Mouse (Mus musculus): ENCODE measurements around the gene Farp1. TPM values are rescaled to one million over a fixed set of nuclear protein-coding genes. Genes with fewer than 3 reads are reported as not detected.

The Farp1 gene
- polyA plus RNA-seq, 1 experiment from 2014 or later, result 24.8 TPM

DNA sequence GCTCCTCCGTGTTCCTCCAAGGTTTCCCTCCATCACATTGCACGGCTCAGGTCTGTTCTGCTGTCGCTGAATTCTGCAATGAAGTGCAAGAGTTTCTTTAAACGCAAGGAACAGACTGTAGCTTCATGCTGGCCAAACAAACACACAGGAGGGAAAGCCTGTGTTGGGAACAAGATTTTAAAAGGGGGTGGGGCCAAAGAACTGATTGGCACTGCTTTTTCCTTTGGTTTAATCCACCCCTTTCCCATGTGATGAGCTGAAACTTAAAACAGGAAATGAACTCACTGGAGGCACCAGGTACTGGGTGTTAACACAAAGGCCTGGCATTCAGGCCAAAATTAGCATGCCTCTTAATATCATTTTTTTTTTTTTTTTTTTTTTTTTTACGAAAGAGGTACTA is 213.3 kb downstream of the Farp1 start:
- Histone ChIP-seq H3K4me1 (replicated peaks) (peaks cover 20% of the 10 kb centered on the region), H3K9ac (no peak overlapping the region), H3K9me3 (no peaks in the 10 kb centered on the region), H3K27me3 (no peaks in the 10 kb centered on the region), H3K27ac (no peak overlapping the region), H3K4me2 (no peak overlapping the region), H3K4me3 (no peak overlapping the region), H3K36me3 (peaks cover 21% of the 10 kb centered on the region)
- no peak for ATAC-seq (ENCODE audit: low FRiP score)
- WGBS, result 88% methylated on average over 5 of the region's 5 CpGs

DNA sequence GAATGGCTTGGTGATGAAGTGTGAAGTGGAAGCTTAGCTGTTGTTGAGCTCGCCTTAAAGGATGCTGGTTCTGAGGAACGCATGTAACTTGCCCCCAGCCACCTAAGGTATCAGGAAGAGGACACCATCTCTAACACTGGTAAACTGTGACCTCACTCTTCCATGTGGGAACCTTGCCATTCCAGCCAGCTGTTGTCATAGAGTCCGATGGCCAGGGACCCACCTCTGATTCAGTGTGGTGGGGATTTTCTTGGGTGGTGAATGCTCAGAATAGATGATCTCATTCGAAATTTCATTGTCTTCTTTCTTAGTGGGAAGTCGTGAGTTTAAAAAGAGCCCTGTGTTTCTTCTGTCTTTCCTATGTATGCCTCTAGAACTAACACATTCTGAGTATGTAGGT is 216.1 kb downstream of the Farp1 start:
- no peak overlapping the region for H3K4me3 ChIP-seq
- H3K9ac ChIP-seq, result no peak overlapping the region
- H3K4me2 ChIP-seq, result no peak overlapping the region
- ATAC-seq (ENCODE audit: low FRiP score), result no peak
- no peaks in the 10 kb centered on the region for H3K27me3 ChIP-seq
- no peaks in the 10 kb centered on the region for H3K9me3 ChIP-seq
- H3K4me1 ChIP-seq (replicated peaks), result peaks cover 19% of the 10 kb centered on the region
- WGBS, result 83% methylated on average over 5 of the region's 5 CpGs
- H3K27ac ChIP-seq, result no peak overlapping the region
- H3K36me3 ChIP-seq, result peaks cover 12% of the 10 kb centered on the region

DNA sequence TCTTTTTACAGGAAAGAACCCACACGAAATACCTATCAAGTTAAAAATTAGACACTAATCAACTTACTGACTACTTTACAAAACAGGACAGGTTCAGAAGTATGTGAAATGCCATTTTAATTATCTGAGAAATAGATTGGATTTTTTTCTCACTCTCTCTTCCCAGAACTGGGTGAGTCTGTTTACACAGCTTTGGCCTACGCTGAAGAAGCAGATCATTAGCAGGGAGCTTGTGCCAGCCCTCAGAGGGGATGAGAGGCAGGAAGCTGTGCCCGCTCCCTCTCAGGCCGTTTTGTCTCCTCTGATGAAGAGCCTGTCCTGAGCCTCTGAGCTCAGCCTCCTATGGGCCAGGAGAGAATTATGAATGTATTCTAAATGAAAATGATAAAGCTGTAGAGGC is 216.7 kb downstream of the Farp1 start:
- WGBS, result 66% methylated on average over 4 of the region's 4 CpGs

DNA sequence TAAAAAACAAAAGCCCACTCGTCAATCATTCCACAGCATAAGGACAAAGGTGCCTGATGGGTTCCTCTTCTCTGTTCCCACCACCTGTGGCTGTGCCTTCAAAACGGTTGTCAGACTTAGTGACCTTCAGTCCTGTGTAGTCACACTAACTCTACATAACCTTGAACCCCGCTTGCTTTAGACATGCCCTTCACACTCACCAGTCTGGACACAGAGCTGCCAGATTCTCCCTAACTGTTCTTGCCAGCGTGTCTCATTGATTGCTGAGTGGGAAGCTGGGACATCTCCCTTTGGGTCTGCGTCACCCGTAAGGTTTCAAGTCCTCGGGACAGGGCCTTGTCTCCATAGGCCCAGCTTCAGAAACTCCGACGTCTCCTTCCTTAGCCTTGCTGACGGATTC is 217.5 kb downstream of the Farp1 start:
- no peaks in the 10 kb centered on the region for H3K27me3 ChIP-seq
- no peak overlapping the region for H3K4me3 ChIP-seq
- H3K36me3 ChIP-seq, result peaks cover 23% of the 10 kb centered on the region
- H3K4me2 ChIP-seq, result no peak overlapping the region
- no peak overlapping the region for H3K9ac ChIP-seq
- WGBS, result 91% methylated on average over 10 of the region's 10 CpGs
- no peak overlapping the region for H3K27ac ChIP-seq
- ATAC-seq (ENCODE audit: low FRiP score), result no peak
- H3K9me3 ChIP-seq, result no peaks in the 10 kb centered on the region
- H3K4me1 ChIP-seq (replicated peaks), result 0 out of 2 replicates have a peak, but pooled peaks cover 8% of the 10 kb centered on the region

More for the DNA sequence above, 216.7 kb downstream of the Farp1 start:
- Histone ChIP-seq H3K4me1 (replicated peaks) (peaks cover 14% of the 10 kb centered on the region), H3K9ac (no peak overlapping the region), H3K36me3 (peaks cover 15% of the 10 kb centered on the region), H3K27ac (no peak overlapping the region), H3K4me3 (no peak overlapping the region), H3K9me3 (no peaks in the 10 kb centered on the region), H3K4me2 (no peak overlapping the region), H3K27me3 (no peaks in the 10 kb centered on the region)
- ATAC-seq (ENCODE audit: low FRiP score), result no peak

- no peak for ATAC-seq (ENCODE audit: low FRiP score)
- Histone ChIP-seq H3K4me1 (replicated peaks) (0 out of 2 replicates have a peak, but pooled peaks cover 6% of the 10 kb centered on the region), H3K4me2 (no peak overlapping the region), H3K36me3 (peaks cover 35% of the 10 kb centered on the region), H3K4me3 (no peak overlapping the region), H3K27ac (no peak overlapping the region), H3K9me3 (no peaks in the 10 kb centered on the region), H3K9ac (no peak overlapping the region), H3K27me3 (no peaks in the 10 kb centered on the region)
- 92% methylated on average over 10 of the region's 10 CpGs for WGBS
These were observed 219.9 kb downstream of the Farp1 start for GRCm38 (mm10) chr14:121254869-121255268.

DNA sequence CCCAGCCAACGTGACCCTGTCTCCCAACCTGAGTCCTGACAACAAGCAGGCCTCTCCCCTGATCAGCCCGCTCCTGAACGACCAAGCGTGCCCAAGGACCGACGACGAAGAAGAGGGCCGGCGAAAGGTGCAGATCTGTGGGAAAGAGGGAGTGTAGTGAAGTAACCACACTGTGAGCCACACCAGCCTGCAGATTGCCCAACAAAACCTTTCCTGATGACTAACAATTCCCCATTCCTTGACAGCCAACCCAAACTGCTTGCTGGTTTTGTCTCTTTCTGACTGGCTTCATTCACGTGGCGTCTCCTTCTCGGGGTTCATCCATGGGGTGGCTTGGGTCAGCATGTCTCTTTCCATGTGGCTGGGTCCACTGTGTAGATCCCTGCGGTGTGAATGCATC is 220.5 kb downstream of the Farp1 start:
- H3K4me2 ChIP-seq, result no peak overlapping the region
- H3K4me1 ChIP-seq (replicated peaks), result 0 out of 2 replicates have a peak, but pooled peaks cover 6% of the 10 kb centered on the region
- H3K4me3 ChIP-seq, result no peak overlapping the region
- WGBS, result 93% methylated on average over 13 of the region's 13 CpGs
- no peak overlapping the region for H3K9ac ChIP-seq
- H3K27me3 ChIP-seq, result no peaks in the 10 kb centered on the region
- no peak for ATAC-seq (ENCODE audit: low FRiP score)
- H3K27ac ChIP-seq, result no peak overlapping the region
- peaks cover 35% of the 10 kb centered on the region for H3K36me3 ChIP-seq
- H3K9me3 ChIP-seq, result no peaks in the 10 kb centered on the region

DNA sequence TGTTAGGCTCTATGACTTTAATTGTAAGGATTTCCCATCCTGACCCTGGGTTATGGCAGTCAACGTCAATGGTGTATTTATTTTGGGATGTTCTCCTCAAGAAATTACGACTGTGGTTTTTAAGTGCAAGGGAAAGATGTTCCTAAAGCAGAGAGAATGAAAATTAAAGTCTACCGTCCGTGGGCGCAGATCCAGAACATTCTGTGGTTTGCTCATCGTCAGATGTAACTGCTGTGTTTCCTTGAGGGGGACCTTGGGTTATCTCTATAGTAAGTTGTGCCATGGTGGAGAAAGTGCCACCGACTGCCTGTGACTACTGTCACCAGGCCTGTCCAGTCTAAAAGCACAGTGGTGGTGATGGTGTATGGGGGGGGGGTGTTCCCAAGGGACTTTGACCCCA is 221.9 kb downstream of the Farp1 start:
- 94% methylated on average over 7 of the region's 7 CpGs for WGBS
- Histone ChIP-seq H3K9ac (no peak overlapping the region), H3K27me3 (no peaks in the 10 kb centered on the region), H3K4me1 (replicated peaks) (0 out of 2 replicates have a peak, but pooled peaks cover 4% of the 10 kb centered on the region), H3K4me2 (no peak overlapping the region), H3K27ac (no peak overlapping the region), H3K9me3 (no peaks in the 10 kb centered on the region), H3K4me3 (no peak overlapping the region), H3K36me3 (peaks cover 35% of the 10 kb centered on the region)
- no peak for ATAC-seq (ENCODE audit: low FRiP score)

DNA sequence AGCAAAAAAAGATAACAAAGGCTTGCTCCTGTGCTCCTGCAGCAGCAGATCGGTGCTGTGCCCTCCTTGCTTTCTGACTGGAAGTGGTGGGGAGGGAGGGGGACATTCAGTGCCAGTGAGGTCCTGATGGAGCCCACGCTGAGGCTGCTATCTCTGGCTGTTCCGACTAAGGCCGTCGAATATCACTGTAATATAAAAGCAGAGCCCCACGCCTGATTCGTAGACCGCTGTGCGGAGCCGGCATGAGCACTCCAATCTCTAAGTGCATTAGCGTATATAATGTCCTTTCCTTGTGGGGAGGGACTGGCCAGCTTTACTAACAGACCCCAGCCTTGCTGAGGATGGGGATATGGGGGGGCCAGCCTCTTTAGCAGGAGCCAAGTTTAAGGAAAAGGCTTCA is 224.3 kb downstream of the Farp1 start:
- no peak overlapping the region for H3K4me3 ChIP-seq
- H3K36me3 ChIP-seq, result peaks cover 31% of the 10 kb centered on the region
- H3K27ac ChIP-seq, result peak overlapping the region; percentile 69
- 53% methylated on average over 11 of the region's 11 CpGs for WGBS
- ATAC-seq (ENCODE audit: low FRiP score), result peak; percentile 4; the same call in 1 of the 2 replicates
- H3K27me3 ChIP-seq, result no peaks in the 10 kb centered on the region
- H3K9me3 ChIP-seq, result no peaks in the 10 kb centered on the region
- H3K4me2 ChIP-seq, result no peak overlapping the region
- H3K9ac ChIP-seq, result no peak overlapping the region; the same call in 1 of the 2 replicates
- 0 out of 2 replicates have a peak, but pooled peaks cover 3% of the 10 kb centered on the region for H3K4me1 ChIP-seq (replicated peaks)

DNA sequence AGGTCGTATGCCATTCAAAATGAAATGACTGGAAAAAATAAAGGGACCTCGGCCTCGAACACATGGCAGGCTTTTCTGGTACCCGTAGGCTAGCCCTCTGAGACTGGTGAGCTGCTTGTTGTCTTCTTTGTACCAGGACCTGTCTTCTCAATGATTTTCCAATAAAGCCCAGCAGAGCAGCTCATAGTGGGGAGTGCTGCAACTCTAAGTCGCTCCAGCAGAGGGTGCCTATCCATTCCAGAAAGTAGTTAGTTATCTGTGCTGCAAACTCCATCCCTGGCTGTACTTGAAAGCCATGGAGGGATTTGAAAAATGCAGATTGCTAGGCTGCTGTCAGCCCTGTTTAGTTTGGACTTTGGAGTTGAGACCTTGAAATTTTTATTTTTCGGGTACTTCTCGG is 224.8 kb downstream of the Farp1 start:
- Histone ChIP-seq H3K27ac (peak overlapping the region; percentile 69; the same call in 1 of the 2 replicates), H3K4me3 (no peak overlapping the region), H3K4me1 (replicated peaks) (0 out of 2 replicates have a peak, but pooled peaks cover 3% of the 10 kb centered on the region), H3K27me3 (no peaks in the 10 kb centered on the region), H3K9ac (no peak overlapping the region), H3K9me3 (no peaks in the 10 kb centered on the region), H3K36me3 (peaks cover 35% of the 10 kb centered on the region), H3K4me2 (no peak overlapping the region)
- peak; percentile 69 for ATAC-seq (ENCODE audit: low FRiP score)
- WGBS, result 51% methylated on average over 7 of the region's 7 CpGs

DNA sequence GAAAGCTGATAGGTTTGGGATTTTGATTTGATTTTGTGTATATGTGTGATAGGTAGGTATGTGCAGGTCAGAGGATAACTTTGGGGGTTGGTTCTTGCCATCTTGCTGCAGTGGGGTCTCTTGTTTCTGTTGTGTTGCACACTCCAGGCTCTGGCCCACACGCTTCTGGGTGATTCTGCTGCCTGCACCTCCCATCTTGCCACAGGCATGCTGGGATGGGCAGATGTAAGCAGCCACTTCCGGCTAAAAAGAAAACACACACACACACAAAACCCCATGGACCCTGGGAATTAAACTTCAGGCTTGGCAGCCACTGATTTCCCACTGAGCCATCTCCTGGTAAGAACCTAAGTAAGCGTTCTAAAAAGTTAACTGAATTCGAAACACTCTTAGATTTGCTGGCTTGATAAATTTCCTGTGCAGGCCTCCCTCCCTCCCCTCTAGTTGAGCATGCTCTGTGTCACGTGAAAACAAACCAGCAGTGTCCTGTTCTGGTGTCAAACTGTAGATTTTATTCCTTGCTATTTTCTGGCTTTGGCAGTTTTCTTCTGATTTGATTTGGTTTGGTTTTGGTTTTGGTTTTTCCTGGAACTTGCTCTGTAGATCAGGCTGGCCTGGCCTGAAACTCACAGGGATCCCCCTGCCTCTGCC is 226.4 kb downstream of the Farp1 start:
- H3K4me2 ChIP-seq, result no peak overlapping the region

GRCm38 (mm10) chr14:121262606-121263005 is 227.6 kb downstream of the Farp1 start:
- Histone ChIP-seq H3K27me3 (no peaks in the 10 kb centered on the region), H3K27ac (no peak overlapping the region), H3K36me3 (peaks cover 21% of the 10 kb centered on the region), H3K9ac (no peak overlapping the region), H3K9me3 (no peaks in the 10 kb centered on the region), H3K4me3 (no peak overlapping the region), H3K4me1 (replicated peaks) (0 out of 2 replicates have a peak, but pooled peaks cover 3% of the 10 kb centered on the region), H3K4me2 (no peak overlapping the region)
- WGBS, result 66% methylated on average over 4 of the region's 4 CpGs
- no peak for ATAC-seq (ENCODE audit: low FRiP score)

More for the DNA sequence above, 226.4 kb downstream of the Farp1 start:
- Histone ChIP-seq H3K4me1 (replicated peaks) (0 out of 2 replicates have a peak, but pooled peaks cover 3% of the 10 kb centered on the region), H3K4me3 (no peak overlapping the region), H3K27ac (no peak overlapping the region), H3K36me3 (peaks cover 28% of the 10 kb centered on the region), H3K27me3 (no peaks in the 10 kb centered on the region), H3K9ac (0 out of 2 replicates have a peak overlapping the region, but pooled peaks have one; percentile 19), H3K9me3 (no peaks in the 10 kb centered on the region)
- 78% methylated on average over 5 of the region's 5 CpGs for WGBS
- ATAC-seq (ENCODE audit: low FRiP score), result no peak

- no peak overlapping the region for H3K4me3 ChIP-seq
- no peaks in the 10 kb centered on the region for H3K27me3 ChIP-seq
- H3K9me3 ChIP-seq, result no peaks in the 10 kb centered on the region
- no peak overlapping the region for H3K9ac ChIP-seq
- H3K27ac ChIP-seq, result no peak overlapping the region
- H3K36me3 ChIP-seq, result peaks cover 17% of the 10 kb centered on the region
- no peak for ATAC-seq (ENCODE audit: low FRiP score)
- no peak overlapping the region for H3K4me2 ChIP-seq
- 83% methylated on average over 2 of the region's 2 CpGs for WGBS
- H3K4me1 ChIP-seq (replicated peaks), result 0 out of 2 replicates have a peak, but pooled peaks cover 3% of the 10 kb centered on the region
These were observed 228.9 kb downstream of the Farp1 start for GRCm38 (mm10) chr14:121263912-121264311.

- Histone ChIP-seq H3K4me1 (replicated peaks) (0 out of 2 replicates have a peak, but pooled peaks cover 3% of the 10 kb centered on the region), H3K4me2 (no peak overlapping the region), H3K9ac (no peak overlapping the region), H3K27ac (no peak overlapping the region), H3K27me3 (no peaks in the 10 kb centered on the region), H3K36me3 (peaks cover 17% of the 10 kb centered on the region), H3K9me3 (no peaks in the 10 kb centered on the region), H3K4me3 (no peak overlapping the region)
- 87% methylated on average over 6 of the region's 6 CpGs for WGBS
- ATAC-seq (ENCODE audit: low FRiP score), result no peak
These were observed 229.5 kb downstream of the Farp1 start for GRCm38 (mm10) chr14:121264453-121264852.

Data from hindbrain, embryonic 13.5 days (tissue).